Mouse (Mus musculus) midbrain, postnatal 0 days (tissue): ENCODE data around the gene Vps8. TPM values are rescaled to one million over a fixed set of nuclear protein-coding genes. Genes with fewer than 3 reads are reported as not detected.

Experiments used
- ATAC-seq: fragments of 200-750 bp; cut with Nextera tagmentation; 2 replicates; pipeline ENCODE4 v1.8.0; 2017; ENCODE audit warnings: moderate number of reproducible peaks, mild to moderate bottlenecking, moderate TSS enrichment, moderate library complexity; ENCODE audit not compliant: low FRiP score
- DNase-seq: peaks from one replicate; pipeline ENCODE4 v3.0.0-alpha.2; 2015; ENCODE audit warnings: low spot score
- H3K27ac ChIP-seq: fragments of 300-500 bp; sonication (generic); 2 replicates; pipeline ENCODE4 v1.5.1; 2014; ENCODE audit warnings: low read depth, mild to moderate bottlenecking, low read length, mixed read lengths
- H3K27me3 ChIP-seq: fragments of 300-500 bp; sonication (generic); 2 replicates; pipeline ENCODE4 v1.6.1; 2014; ENCODE audit warnings: low read length, control low read depth, mixed read lengths; ENCODE audit not compliant: insufficient read depth
- H3K36me3 ChIP-seq: fragments of 300-500 bp; sonication (generic); 2 replicates; pipeline ENCODE4 v1.6.1; 2014; ENCODE audit warnings: low read length, control low read depth, mixed read lengths; ENCODE audit not compliant: insufficient read depth
- H3K4me1 ChIP-seq: fragments of 300-500 bp; sonication (generic); 2 replicates; pipeline ENCODE4 v1.6.1; 2014; ENCODE audit warnings: mild to moderate bottlenecking, control low read depth, antibody characterized with exemption, low read length, mixed read lengths; ENCODE audit not compliant: insufficient read depth
- H3K4me2 ChIP-seq: fragments of 300-500 bp; sonication (generic); 2 replicates; pipeline ENCODE4 v1.6.1; 2014; ENCODE audit warnings: low read depth, mild to moderate bottlenecking, low read length, mixed read lengths; ENCODE audit not compliant: poor library complexity, severe bottlenecking
- H3K4me3 ChIP-seq: fragments of 300-500 bp; sonication (generic); 2 replicates; pipeline ENCODE4 v1.5.1; 2014; ENCODE audit warnings: low read depth, mild to moderate bottlenecking, low read length, moderate library complexity
- H3K9ac ChIP-seq: fragments of 300-500 bp; sonication (generic); replicated peaks from 2 replicates; pipeline ENCODE4 v1.6.1; 2014; ENCODE audit warnings: mild to moderate bottlenecking, low read length, moderate library complexity, mixed read lengths; ENCODE audit not compliant: poor library complexity, severe bottlenecking
- H3K9me3 ChIP-seq: fragments of 300-500 bp; sonication (generic); 2 replicates; pipeline ENCODE4 v1.6.1; 2016; ENCODE audit warnings: low read length, control low read depth
- CTCF ChIP-seq: IDR thresholded peaks from 2 replicates; pipeline ENCODE4 v1.5.1; 2016; ENCODE audit warnings: antibody characterized with exemption, mild to moderate bottlenecking
- WGBS: fragments of 180-500 bp; shearing (Covaris S2); extraction: QIAGEN DNeasy Blood & Tissue Kit; methylation state at CpG from one replicate; pipeline ENCODE4 v1.1.7; 2014; 5-methylcytosine and 5-hydroxymethylcytosine counted together
- polyA plus RNA-seq: library from polyadenylated mRNA; unstranded; fragments of >200 nt; fragmentation: Nextera tagmentation; extraction: Ambion mirVana; gene quantifications from 2 replicates; pipeline ENCODE4 v1.2.1, GENCODE M21; 2015
- total RNA-seq: library from RNA; depleted of rRNA; stranded (reverse); fragments of >200 nt; gene quantifications from 2 replicates; pipeline ENCODE4 v1.2.3, GENCODE M21; 2014

Vps8 gene
- total and polyA plus RNA-seq, 2 experiments from 2014 or later, result 26.0 to 35.2 TPM

- H3K27ac ChIP-seq, result no peak overlapping the region
- no peak overlapping the region for H3K4me3 ChIP-seq
- WGBS, result 81% methylated on average over 4 of the region's 4 CpGs
- ATAC-seq (no peak), DNase-seq (no peak)
- peaks cover 17% of the 10 kb centered on the region for H3K36me3 ChIP-seq
- no peak overlapping the region for H3K9ac ChIP-seq
- H3K27me3 ChIP-seq, result no peaks in the 10 kb centered on the region
- H3K4me1 ChIP-seq, result no peaks in the 10 kb centered on the region
- TF ChIP-seq CTCF, result no peak
- H3K4me2 ChIP-seq, result no peak overlapping the region
- no peaks in the 10 kb centered on the region for H3K9me3 ChIP-seq
These were observed 76.1 kb downstream of the Vps8 start for GRCm38 (mm10) chr16:21498984-21499383.

GRCm38 (mm10) chr16:21499656-21500055 lies 76.7 kb downstream of the Vps8 start:
- peaks cover 16% of the 10 kb centered on the region for H3K36me3 ChIP-seq
- no peak overlapping the region for H3K4me2 ChIP-seq
- ATAC-seq (no peak), DNase-seq (no peak)
- H3K27ac ChIP-seq, result no peak overlapping the region
- no peaks in the 10 kb centered on the region for H3K4me1 ChIP-seq
- WGBS, result 79% methylated on average over 7 of the region's 7 CpGs
- no peak overlapping the region for H3K4me3 ChIP-seq
- no peaks in the 10 kb centered on the region for H3K27me3 ChIP-seq
- H3K9ac ChIP-seq, result no peak overlapping the region
- TF ChIP-seq CTCF, result no peak
- no peaks in the 10 kb centered on the region for H3K9me3 ChIP-seq

GRCm38 (mm10) chr16:21518833-21519232 lies 95.9 kb downstream of the Vps8 start:
- peaks cover 7% of the 10 kb centered on the region; the same call in 1 of the 2 replicates for H3K36me3 ChIP-seq
- WGBS, result 91% methylated on average over 9 of the region's 9 CpGs
- H3K9ac ChIP-seq, result no peak overlapping the region
- H3K4me3 ChIP-seq, result no peak overlapping the region
- H3K4me2 ChIP-seq, result no peak overlapping the region
- DNase-seq (no peak), ATAC-seq (no peak)
- no peaks in the 10 kb centered on the region for H3K9me3 ChIP-seq
- H3K4me1 ChIP-seq, result no peaks in the 10 kb centered on the region; the same call in 1 of the 2 replicates
- TF ChIP-seq CTCF, result no peak
- no peak overlapping the region for H3K27ac ChIP-seq
- no peaks in the 10 kb centered on the region for H3K27me3 ChIP-seq

GRCm38 (mm10) chr16:21519785-21520184 lies 96.9 kb downstream of the Vps8 start:
- Histone ChIP-seq H3K4me2 (no peak overlapping the region), H3K4me3 (no peak overlapping the region), H3K27ac (no peak overlapping the region), H3K9me3 (no peaks in the 10 kb centered on the region), H3K4me1 (no peaks in the 10 kb centered on the region; the same call in 1 of the 2 replicates), H3K9ac (no peak overlapping the region), H3K27me3 (no peaks in the 10 kb centered on the region), H3K36me3 (peaks cover 7% of the 10 kb centered on the region; the same call in 1 of the 2 replicates)
- no peak for ATAC-seq
- no peak for TF ChIP-seq CTCF
- DNase-seq, result peak; percentile 5

GRCm38 (mm10) chr16:21523738-21524137 lies 100.8 kb downstream of the Vps8 start:
- Histone ChIP-seq H3K27me3 (no peaks in the 10 kb centered on the region), H3K36me3 (peaks cover 11% of the 10 kb centered on the region), H3K9me3 (no peaks in the 10 kb centered on the region), H3K9ac (no peak overlapping the region), H3K4me3 (no peak overlapping the region), H3K27ac (no peak overlapping the region), H3K4me1 (no peaks in the 10 kb centered on the region; the same call in 1 of the 2 replicates), H3K4me2 (no peak overlapping the region)
- no peak for DNase-seq
- 90% methylated on average over 4 of the region's 4 CpGs for WGBS
- no peak for TF ChIP-seq CTCF
- ATAC-seq, result no peak

GRCm38 (mm10) chr16:21525376-21525775 lies 102.5 kb downstream of the Vps8 start:
- Histone ChIP-seq H3K4me3 (no peak overlapping the region), H3K4me2 (no peak overlapping the region), H3K27me3 (no peaks in the 10 kb centered on the region), H3K27ac (no peak overlapping the region), H3K9ac (no peak overlapping the region), H3K36me3 (peaks cover 11% of the 10 kb centered on the region), H3K9me3 (no peaks in the 10 kb centered on the region), H3K4me1 (no peaks in the 10 kb centered on the region)
- 93% methylated on average over 1 of the region's 1 CpGs for WGBS
- no peak for DNase-seq
- ATAC-seq, result no peak
- no peak for TF ChIP-seq CTCF
